Mouse (Mus musculus) liver, embryonic 15.5 days (tissue): Measurements from ENCODE around the gene Clybl. TPM values are rescaled to one million over a fixed set of nuclear protein-coding genes. Genes with fewer than 3 reads are reported as not detected.

ENCODE experiments used
- ATAC-seq: fragments of 200-750 bp; cut with Nextera tagmentation; 2 replicates; pipeline ENCODE4 v1.8.0; 2017; ENCODE audit warnings: moderate number of reproducible peaks, mild to moderate bottlenecking, moderate library complexity; ENCODE audit not compliant: insufficient read depth
- H3K27ac ChIP-seq: fragments of 300-500 bp; sonication (generic); replicated peaks from 2 replicates; pipeline ENCODE4 v1.5.1; 2015; ENCODE audit warnings: mild to moderate bottlenecking, inconsistent platforms
- H3K27me3 ChIP-seq: fragments of 300-500 bp; sonication (generic); 2 replicates; pipeline ENCODE4 v1.6.1; 2015; ENCODE audit warnings: mild to moderate bottlenecking, inconsistent platforms
- H3K36me3 ChIP-seq: fragments of 300-500 bp; sonication (generic); replicated peaks from 2 replicates; pipeline ENCODE4 v1.6.1; 2015; ENCODE audit warnings: moderate library complexity, mild to moderate bottlenecking, inconsistent platforms
- H3K4me1 ChIP-seq: fragments of 300-500 bp; sonication (generic); replicated peaks from 2 replicates; pipeline ENCODE4 v1.6.1; 2015; ENCODE audit warnings: inconsistent platforms
- H3K4me2 ChIP-seq: fragments of 300-500 bp; sonication (generic); 2 replicates; pipeline ENCODE4 v1.6.1; 2015; ENCODE audit warnings: moderate library complexity, mild to moderate bottlenecking, inconsistent platforms
- H3K4me3 ChIP-seq: fragments of 300-500 bp; sonication (generic); replicated peaks from 2 replicates; pipeline ENCODE4 v1.5.1; 2015; ENCODE audit warnings: mild to moderate bottlenecking, inconsistent platforms
- H3K9ac ChIP-seq: fragments of 300-500 bp; sonication (generic); 2 replicates; pipeline ENCODE4 v1.6.1; 2015; ENCODE audit warnings: moderate library complexity, mild to moderate bottlenecking, inconsistent platforms
- H3K9me3 ChIP-seq: fragments of 300-500 bp; sonication (generic); replicated peaks from 2 replicates; pipeline ENCODE4 v1.6.1; 2016; ENCODE audit warnings: inconsistent platforms
- WGBS: fragments of 180-500 bp; shearing (Covaris S2); methylation state at CpG from one replicate; pipeline ENCODE4 v1.1.7; 2015; ENCODE audit warnings: mixed read lengths; ENCODE audit not compliant: insufficient replicate concordance; 5-methylcytosine and 5-hydroxymethylcytosine counted together
- polyA plus RNA-seq: library from polyadenylated mRNA; unstranded; fragments of >200 nt; fragmentation: Nextera tagmentation; extraction: Ambion mirVana; gene quantifications from 2 replicates; pipeline ENCODE4 v1.2.1, GENCODE M21; 2015

Clybl gene
- polyA plus RNA-seq, 1 experiment from 2014 or later: 23.6 TPM

DNA sequence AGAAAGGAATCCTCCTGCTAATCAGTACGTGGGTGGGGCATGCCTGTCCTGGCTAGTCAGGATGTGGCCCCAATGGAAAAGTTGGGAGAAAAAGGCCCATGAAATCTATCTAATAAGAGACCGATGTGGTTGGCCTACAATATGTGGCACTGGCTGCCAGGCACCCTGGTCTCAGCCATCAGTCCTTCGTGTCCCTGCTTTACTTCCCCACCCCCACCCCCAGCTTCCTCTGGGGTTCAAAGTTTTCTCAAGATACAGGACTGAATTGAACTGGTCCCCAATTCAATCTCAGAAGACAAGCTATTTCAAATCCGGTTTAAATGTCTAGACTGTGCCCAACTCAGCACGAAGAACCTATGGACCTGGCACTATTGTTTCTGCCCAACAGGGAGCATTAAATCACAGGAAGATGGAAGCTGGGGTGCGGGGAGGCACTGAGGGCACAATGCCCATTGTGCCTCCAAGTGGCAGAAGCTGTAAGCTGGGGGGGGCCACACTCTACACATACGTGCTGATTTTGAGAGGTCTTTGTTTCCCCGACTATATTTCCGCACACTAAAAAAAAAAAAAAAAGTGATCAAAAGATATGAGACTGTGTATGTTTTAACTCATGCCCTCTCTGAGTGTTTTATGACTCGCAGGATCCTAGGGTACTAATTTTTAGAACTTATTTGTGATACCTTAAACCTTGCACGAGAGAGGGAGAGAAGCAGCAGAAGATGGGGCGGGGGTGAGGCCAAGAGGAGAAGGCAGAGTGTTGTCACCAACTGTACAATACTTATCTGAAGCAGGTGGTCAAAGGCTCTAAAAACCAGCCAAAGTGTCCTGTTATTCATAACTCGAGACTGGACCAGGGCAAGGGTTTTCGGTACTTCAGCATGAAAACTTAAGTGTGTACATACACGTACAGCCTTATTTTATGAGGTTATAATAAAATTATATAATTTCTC lies 199.7 kb downstream of the Clybl start:
- 66% methylated on average over 15 of the region's 15 CpGs for WGBS
- Histone ChIP-seq H3K36me3 (no peaks in the 10 kb centered on the region), H3K4me1 (no peaks in the 10 kb centered on the region), H3K4me2 (no peak overlapping the region), H3K9ac (no peak overlapping the region), H3K9me3 (no peaks in the 10 kb centered on the region), H3K4me3 (no peak overlapping the region), H3K27me3 (no peaks in the 10 kb centered on the region), H3K27ac (no peak overlapping the region)
- ATAC-seq: no peak

DNA sequence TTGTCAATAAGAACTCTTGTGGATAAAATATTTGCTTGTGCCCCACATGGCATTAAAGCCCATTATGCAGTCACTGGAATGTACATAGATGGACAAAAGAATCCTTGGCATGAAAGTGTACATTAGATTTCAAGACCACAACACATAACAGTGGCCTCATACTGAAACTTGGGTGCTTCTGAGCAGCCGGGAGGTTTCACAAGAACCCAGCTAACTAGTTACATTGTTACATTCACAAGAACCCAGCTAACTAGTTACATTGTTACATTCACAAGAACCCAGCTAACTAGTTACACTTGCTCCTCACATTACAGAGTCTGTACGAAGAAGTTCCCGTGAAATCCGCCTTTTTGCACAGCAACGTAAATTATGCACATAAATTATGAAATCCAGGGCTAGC lies 200.8 kb downstream of the Clybl start:
- H3K27me3 ChIP-seq: no peaks in the 10 kb centered on the region
- no peak overlapping the region for H3K9ac ChIP-seq
- H3K4me2 ChIP-seq: no peak overlapping the region
- no peak overlapping the region for H3K4me3 ChIP-seq
- no peaks in the 10 kb centered on the region for H3K9me3 ChIP-seq
- 75% methylated on average over 5 of the region's 5 CpGs for WGBS
- H3K27ac ChIP-seq: no peak overlapping the region
- no peaks in the 10 kb centered on the region for H3K4me1 ChIP-seq
- H3K36me3 ChIP-seq: no peaks in the 10 kb centered on the region
- no peak for ATAC-seq

DNA sequence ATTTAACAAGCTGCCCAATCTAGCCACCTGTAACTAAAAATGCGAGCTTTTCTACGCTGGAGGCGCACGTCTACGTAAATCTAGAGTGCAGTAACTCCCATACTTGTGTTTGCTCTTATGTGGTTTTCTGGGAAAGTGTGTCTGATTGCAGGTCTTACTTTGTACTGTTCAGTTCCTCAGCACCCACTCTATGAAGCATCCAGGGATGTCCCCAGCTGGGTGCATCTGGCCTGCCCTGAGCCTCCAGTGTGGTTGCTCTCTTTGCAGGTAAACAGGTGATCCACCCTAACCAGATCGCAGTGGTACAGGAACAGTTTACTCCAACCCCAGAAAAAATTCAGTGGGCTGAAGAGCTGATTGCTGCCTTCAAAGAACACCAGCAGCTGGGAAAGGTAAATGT lies 202.4 kb downstream of the Clybl start:
- H3K9me3 ChIP-seq: no peaks in the 10 kb centered on the region
- H3K4me1 ChIP-seq: no peaks in the 10 kb centered on the region
- no peak overlapping the region for H3K27ac ChIP-seq
- H3K4me2 ChIP-seq: no peak overlapping the region
- no peaks in the 10 kb centered on the region for H3K36me3 ChIP-seq
- no peak overlapping the region for H3K9ac ChIP-seq
- 86% methylated on average over 6 of the region's 6 CpGs for WGBS
- no peak for ATAC-seq
- no peaks in the 10 kb centered on the region for H3K27me3 ChIP-seq
- no peak overlapping the region for H3K4me3 ChIP-seq

- H3K27ac ChIP-seq: no peak overlapping the region
- no peaks in the 10 kb centered on the region for H3K4me1 ChIP-seq
- H3K4me2 ChIP-seq: no peak overlapping the region
- H3K9ac ChIP-seq: no peak overlapping the region
- no peak for ATAC-seq
- no peaks in the 10 kb centered on the region for H3K36me3 ChIP-seq
- no peak overlapping the region for H3K4me3 ChIP-seq
- no peaks in the 10 kb centered on the region for H3K27me3 ChIP-seq
- no peaks in the 10 kb centered on the region for H3K9me3 ChIP-seq
- WGBS: 73% methylated on average over 21 of the region's 21 CpGs
These were observed 203.1 kb downstream of the Clybl start for GRCm38 (mm10) chr14:122384447-122385237.

DNA sequence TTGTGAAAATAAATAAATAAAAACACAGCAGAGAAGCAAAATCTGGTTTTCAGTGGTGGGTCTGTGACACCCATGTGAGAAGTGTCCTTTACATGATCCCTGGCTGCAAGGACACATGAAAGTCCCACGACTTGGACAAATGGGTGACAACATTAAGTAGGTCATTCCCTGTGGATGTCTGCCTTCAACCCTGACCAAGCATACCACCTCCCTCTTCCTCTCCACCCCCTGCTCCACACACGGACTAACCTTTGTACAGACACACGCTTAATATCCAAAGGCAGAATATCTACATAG lies 203.7 kb downstream of the Clybl start:
- 76% methylated on average over 3 of the region's 3 CpGs for WGBS
- ATAC-seq: no peak
- Histone ChIP-seq H3K36me3 (no peaks in the 10 kb centered on the region), H3K27ac (no peak overlapping the region), H3K4me1 (no peaks in the 10 kb centered on the region), H3K27me3 (no peaks in the 10 kb centered on the region), H3K4me2 (no peak overlapping the region), H3K9ac (no peak overlapping the region), H3K9me3 (no peaks in the 10 kb centered on the region), H3K4me3 (no peak overlapping the region)

- Histone ChIP-seq H3K4me3 (no peak overlapping the region), H3K27me3 (no peaks in the 10 kb centered on the region), H3K4me1 (no peaks in the 10 kb centered on the region), H3K27ac (no peak overlapping the region), H3K9me3 (no peaks in the 10 kb centered on the region), H3K9ac (no peak overlapping the region), H3K4me2 (no peak overlapping the region), H3K36me3 (no peaks in the 10 kb centered on the region)
- ATAC-seq: no peak
- WGBS: 79% methylated on average over 5 of the region's 5 CpGs
These were observed 204.3 kb downstream of the Clybl start for GRCm38 (mm10) chr14:122385758-122386157.

- Histone ChIP-seq H3K9me3 (no peaks in the 10 kb centered on the region), H3K4me2 (no peak overlapping the region), H3K4me3 (no peak overlapping the region), H3K36me3 (no peaks in the 10 kb centered on the region), H3K27ac (no peak overlapping the region), H3K4me1 (no peaks in the 10 kb centered on the region), H3K9ac (no peak overlapping the region), H3K27me3 (no peaks in the 10 kb centered on the region)
- WGBS: 74% methylated on average over 17 of the region's 17 CpGs
- no peak for ATAC-seq
These were observed 205.0 kb downstream of the Clybl start for GRCm38 (mm10) chr14:122386281-122387130.

DNA sequence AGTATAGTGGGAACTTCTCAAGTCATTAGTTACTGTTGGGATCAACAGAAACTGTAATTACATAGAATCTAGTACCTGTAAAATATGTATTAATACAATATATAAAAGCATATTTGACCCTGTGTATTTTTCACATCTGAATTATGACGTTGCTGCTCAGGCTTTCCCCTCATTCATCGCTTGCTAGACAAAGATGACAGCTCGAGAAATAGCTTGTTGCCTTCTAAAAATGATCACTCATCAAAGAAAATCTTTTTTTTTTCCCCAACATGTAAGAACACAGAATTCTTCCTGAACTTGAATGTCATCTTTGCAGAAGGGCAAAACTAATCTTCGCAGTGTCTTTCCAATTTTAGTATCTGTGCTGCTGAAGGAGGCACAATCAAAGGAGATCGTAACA lies 206.3 kb downstream of the Clybl start:
- no peaks in the 10 kb centered on the region for H3K27me3 ChIP-seq
- no peak for ATAC-seq
- H3K9me3 ChIP-seq: no peaks in the 10 kb centered on the region
- H3K4me3 ChIP-seq: no peak overlapping the region
- no peak overlapping the region for H3K9ac ChIP-seq
- H3K36me3 ChIP-seq: no peaks in the 10 kb centered on the region
- H3K4me1 ChIP-seq: no peaks in the 10 kb centered on the region
- 74% methylated on average over 5 of the region's 5 CpGs for WGBS
- no peak overlapping the region for H3K4me2 ChIP-seq
- no peak overlapping the region for H3K27ac ChIP-seq

GRCm38 (mm10) chr14:122388431-122389031 lies 207.0 kb downstream of the Clybl start:
- Histone ChIP-seq H3K9ac (no peak overlapping the region), H3K4me2 (no peak overlapping the region), H3K27me3 (no peaks in the 10 kb centered on the region), H3K36me3 (no peaks in the 10 kb centered on the region), H3K4me1 (no peaks in the 10 kb centered on the region), H3K4me3 (no peak overlapping the region), H3K27ac (no peak overlapping the region), H3K9me3 (no peaks in the 10 kb centered on the region)
- 78% methylated on average over 19 of the region's 19 CpGs for WGBS
- ATAC-seq: no peak

DNA sequence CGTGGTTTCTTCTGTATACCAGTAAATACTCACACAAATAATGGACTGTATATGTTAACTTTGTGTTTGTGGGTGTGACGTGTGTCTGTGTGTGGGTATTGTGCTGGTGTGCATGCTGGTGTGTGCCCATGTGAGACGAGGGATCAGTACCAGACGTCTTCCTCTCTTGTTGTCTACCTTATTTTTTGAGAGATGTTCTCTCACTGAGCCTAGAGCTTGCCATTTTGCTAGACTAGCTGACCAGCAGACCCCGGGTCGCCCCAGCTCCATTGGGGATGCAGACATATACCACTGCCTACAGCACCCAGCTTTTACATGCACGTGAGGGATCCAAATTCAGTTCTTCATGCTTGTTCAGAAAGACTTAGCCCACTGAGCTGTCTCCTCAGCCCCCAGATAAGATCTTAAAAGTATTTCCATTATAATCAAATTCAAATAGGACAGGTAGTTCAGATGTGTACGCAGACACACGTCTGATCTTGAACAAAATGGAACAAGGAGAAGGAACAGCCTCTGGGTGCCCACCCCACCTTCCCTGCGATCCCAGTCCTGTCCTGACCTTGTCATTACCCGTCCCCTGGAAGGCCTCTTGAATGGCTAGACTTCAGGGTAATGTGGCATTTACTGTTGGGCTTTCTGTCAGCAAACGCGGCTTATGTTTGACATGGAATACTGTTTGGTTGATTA lies 208.3 kb downstream of the Clybl start:
- H3K4me3 ChIP-seq: no peak overlapping the region
- no peak overlapping the region for H3K4me2 ChIP-seq
- H3K9ac ChIP-seq: no peak overlapping the region
- H3K9me3 ChIP-seq: no peaks in the 10 kb centered on the region
- no peak for ATAC-seq
- WGBS: 69% methylated on average over 13 of the region's 13 CpGs
- H3K27me3 ChIP-seq: no peaks in the 10 kb centered on the region
- no peak overlapping the region for H3K27ac ChIP-seq
- no peaks in the 10 kb centered on the region for H3K36me3 ChIP-seq
- H3K4me1 ChIP-seq: no peaks in the 10 kb centered on the region
